Mouse (Mus musculus): ENCODE data around the gene Maats1. TPM values are rescaled to one million over a fixed set of nuclear protein-coding genes. Genes with fewer than 3 reads are reported as not detected.

The Maats1 gene
- total and polyA plus RNA-seq, 2 experiments from 2014 or later: 1.5 to 2.6 TPM

DNA sequence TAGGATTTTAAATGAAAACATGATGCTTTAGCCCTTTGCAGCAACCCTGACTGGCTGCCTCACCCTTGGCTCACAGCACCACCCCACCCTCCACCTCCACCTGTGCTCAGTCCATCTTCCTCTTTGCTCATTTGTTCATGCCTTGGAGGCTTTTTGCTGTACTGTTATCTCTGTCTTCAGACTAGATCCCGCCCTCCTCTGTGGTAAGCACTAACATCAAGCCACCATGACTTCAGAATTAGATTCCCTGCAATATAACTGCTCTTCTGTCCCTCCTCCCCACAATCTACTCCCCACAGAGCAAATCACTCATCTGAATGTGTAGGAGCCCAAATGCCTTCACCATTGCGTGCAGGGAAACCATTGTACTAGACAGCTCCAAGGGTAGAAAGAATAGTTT lies 41.7 kb upstream of the Maats1 start:
- Histone ChIP-seq H3K4me2 (ENCODE audit: low read depth) (no peak overlapping the region), H3K9ac (no peak overlapping the region), H3K36me3 (ENCODE audit: insufficient read depth) (no peaks in the 10 kb centered on the region), H3K4me3 (ENCODE audit: low read depth, low read length) (no peak overlapping the region), H3K4me1 (ENCODE audit: insufficient read depth) (no peaks in the 10 kb centered on the region), H3K9me3 (ENCODE audit: low read length) (no peaks in the 10 kb centered on the region), H3K27ac (ENCODE audit: low read depth, low read length) (no peak overlapping the region), H3K27me3 (ENCODE audit: insufficient read depth, low read length) (no peaks in the 10 kb centered on the region)
- no peak for TF ChIP-seq CTCF (IDR thresholded peaks at IDR 0.05; ENCODE audit: low read depth)
- 79% methylated on average over 2 of the region's 2 CpGs for WGBS
- no peak for DNase-seq
- ATAC-seq: no peak

GRCm38 (mm10) chr16:38379926-38380325 lies 38.0 kb upstream of the Maats1 start:
- 93% methylated on average over 3 of the region's 3 CpGs for WGBS
- Histone ChIP-seq H3K36me3 (ENCODE audit: insufficient read depth) (no peaks in the 10 kb centered on the region), H3K9ac (no peak overlapping the region), H3K4me1 (ENCODE audit: insufficient read depth) (no peaks in the 10 kb centered on the region), H3K4me2 (ENCODE audit: low read depth) (no peak overlapping the region), H3K27me3 (ENCODE audit: insufficient read depth, low read length) (no peaks in the 10 kb centered on the region), H3K9me3 (ENCODE audit: low read length) (no peaks in the 10 kb centered on the region), H3K4me3 (ENCODE audit: low read depth, low read length) (no peak overlapping the region), H3K27ac (ENCODE audit: low read depth, low read length) (no peak overlapping the region)
- TF ChIP-seq CTCF (IDR thresholded peaks at IDR 0.05; ENCODE audit: low read depth): no peak
- DNase-seq: no peak
- no peak for ATAC-seq

DNA sequence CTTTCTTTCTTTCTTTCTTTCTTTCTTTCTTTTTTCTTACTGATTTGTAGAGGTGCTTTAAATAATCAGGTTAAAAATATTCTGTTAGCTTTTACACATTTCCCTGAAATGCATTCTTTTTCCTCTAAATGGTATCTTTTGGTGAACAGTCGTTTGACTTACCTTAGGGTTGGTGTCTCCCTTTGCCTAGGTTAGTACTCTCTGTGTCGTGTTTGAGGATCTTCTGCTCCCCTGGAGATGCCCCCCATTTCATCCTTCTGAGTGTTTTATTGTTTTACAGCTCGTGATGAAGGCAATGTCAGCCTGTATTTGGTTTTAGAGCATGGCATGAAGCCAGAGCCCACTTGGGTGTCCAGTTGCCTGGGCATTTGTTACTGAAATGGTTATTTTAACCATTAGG lies 37.5 kb upstream of the Maats1 start:
- TF ChIP-seq CTCF (IDR thresholded peaks at IDR 0.05; ENCODE audit: low read depth): no peak
- Histone ChIP-seq H3K4me2 (ENCODE audit: low read depth) (no peak overlapping the region), H3K36me3 (ENCODE audit: insufficient read depth) (no peaks in the 10 kb centered on the region), H3K4me3 (ENCODE audit: low read depth, low read length) (no peak overlapping the region), H3K9ac (no peak overlapping the region), H3K27me3 (ENCODE audit: insufficient read depth, low read length) (no peaks in the 10 kb centered on the region), H3K4me1 (ENCODE audit: insufficient read depth) (no peaks in the 10 kb centered on the region), H3K27ac (ENCODE audit: low read depth, low read length) (no peak overlapping the region), H3K9me3 (ENCODE audit: low read length) (no peaks in the 10 kb centered on the region)
- DNase-seq: no peak
- ATAC-seq: no peak
- WGBS: 45% methylated on average over 3 of the region's 3 CpGs

DNA sequence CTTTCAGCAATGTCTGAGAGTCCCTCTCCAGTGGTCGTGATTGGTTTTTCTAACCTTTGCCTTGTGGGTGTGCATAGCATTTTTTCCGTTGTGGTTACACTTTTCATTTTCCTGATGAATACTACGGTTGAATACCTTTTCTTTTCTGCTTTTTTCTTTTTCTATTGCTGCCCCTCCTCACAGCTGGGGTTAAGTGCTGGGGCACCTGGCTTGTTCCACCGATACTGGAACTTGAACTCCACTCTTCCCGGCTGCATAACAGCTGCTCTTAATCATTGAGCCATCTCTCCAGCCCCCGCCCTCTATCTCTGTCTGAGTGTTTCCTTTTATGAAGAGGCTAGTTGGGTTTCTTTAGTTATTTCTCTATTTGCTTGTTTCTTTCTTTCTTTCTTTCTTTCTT lies 37.1 kb upstream of the Maats1 start:
- 55% methylated on average over 6 of the region's 6 CpGs for WGBS
- Histone ChIP-seq H3K36me3 (ENCODE audit: insufficient read depth) (no peaks in the 10 kb centered on the region), H3K4me1 (ENCODE audit: insufficient read depth) (no peaks in the 10 kb centered on the region), H3K4me3 (ENCODE audit: low read depth, low read length) (no peak overlapping the region), H3K4me2 (ENCODE audit: low read depth) (no peak overlapping the region), H3K27ac (ENCODE audit: low read depth, low read length) (no peak overlapping the region), H3K9ac (no peak overlapping the region), H3K27me3 (ENCODE audit: insufficient read depth, low read length) (no peaks in the 10 kb centered on the region), H3K9me3 (ENCODE audit: low read length) (no peaks in the 10 kb centered on the region)
- ATAC-seq (no peak), DNase-seq (no peak)
- TF ChIP-seq CTCF (IDR thresholded peaks at IDR 0.05; ENCODE audit: low read depth): no peak

- no peak overlapping the region for H3K4me3 ChIP-seq (ENCODE audit: low read depth, low read length)
- H3K27me3 ChIP-seq (ENCODE audit: insufficient read depth, low read length): no peaks in the 10 kb centered on the region
- H3K9ac ChIP-seq: no peak overlapping the region
- H3K27ac ChIP-seq (ENCODE audit: low read depth, low read length): no peak overlapping the region
- DNase-seq (no peak), ATAC-seq (no peak)
- H3K4me2 ChIP-seq (ENCODE audit: low read depth): no peak overlapping the region
- no peak for TF ChIP-seq CTCF (IDR thresholded peaks at IDR 0.05; ENCODE audit: low read depth)
- no peaks in the 10 kb centered on the region for H3K9me3 ChIP-seq (ENCODE audit: low read length)
- H3K4me1 ChIP-seq (ENCODE audit: insufficient read depth): no peaks in the 10 kb centered on the region
- WGBS: 84% methylated on average over 6 of the region's 6 CpGs
- H3K36me3 ChIP-seq (ENCODE audit: insufficient read depth): no peaks in the 10 kb centered on the region
These were observed 36.6 kb upstream of the Maats1 start for GRCm38 (mm10) chr16:38378591-38378990.

DNA sequence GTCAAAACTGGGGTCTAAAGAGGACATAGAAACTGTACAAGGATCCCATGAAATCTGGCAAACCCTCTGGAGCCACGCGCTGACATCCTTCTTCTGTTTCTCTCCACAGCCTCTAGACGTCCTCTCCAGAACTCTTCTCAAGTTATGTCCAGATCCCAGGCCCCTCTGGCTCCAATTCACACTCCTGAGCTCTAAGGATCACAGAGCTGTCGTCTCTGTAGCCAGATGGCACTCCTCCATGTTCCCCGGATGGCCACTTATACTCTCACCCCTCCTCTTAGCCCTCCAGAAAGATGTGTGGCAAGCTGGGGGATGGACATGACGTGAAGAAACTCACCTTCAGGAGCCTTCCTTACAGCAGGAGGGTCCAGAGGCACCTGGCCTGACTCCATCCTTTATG lies 35.6 kb upstream of the Maats1 start:
- H3K36me3 ChIP-seq (ENCODE audit: insufficient read depth): no peaks in the 10 kb centered on the region
- no peaks in the 10 kb centered on the region for H3K27me3 ChIP-seq (ENCODE audit: insufficient read depth, low read length)
- DNase-seq (no peak), ATAC-seq (no peak)
- H3K9ac ChIP-seq: no peak overlapping the region
- no peak overlapping the region for H3K4me2 ChIP-seq (ENCODE audit: low read depth)
- no peak overlapping the region for H3K27ac ChIP-seq (ENCODE audit: low read depth, low read length)
- 84% methylated on average over 6 of the region's 6 CpGs for WGBS
- no peak overlapping the region for H3K4me3 ChIP-seq (ENCODE audit: low read depth, low read length)
- no peak for TF ChIP-seq CTCF (IDR thresholded peaks at IDR 0.05; ENCODE audit: low read depth)
- no peaks in the 10 kb centered on the region for H3K9me3 ChIP-seq (ENCODE audit: low read length)
- H3K4me1 ChIP-seq (ENCODE audit: insufficient read depth): no peaks in the 10 kb centered on the region

DNA sequence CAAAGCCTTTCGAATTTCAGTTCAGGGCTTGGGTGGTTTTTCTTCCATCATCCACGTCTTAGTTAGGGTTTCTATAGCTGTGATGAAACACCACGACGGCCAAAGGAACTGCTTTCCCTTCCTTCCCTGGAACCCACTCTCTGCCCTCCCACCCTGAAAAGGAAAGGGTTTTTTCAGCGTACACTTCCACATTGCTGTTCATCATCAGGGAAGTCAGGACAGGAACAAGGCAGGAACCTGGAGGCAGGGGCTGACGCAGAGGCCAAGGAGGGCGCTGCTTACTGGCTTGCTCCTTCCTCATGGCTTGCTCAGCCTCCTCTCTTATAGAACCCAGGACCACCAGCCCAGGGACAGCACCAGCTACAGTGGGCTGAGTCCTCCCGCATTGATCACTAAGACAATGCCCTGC lies 34.9 kb upstream of the Maats1 start:
- DNase-seq: no peak
- H3K27ac ChIP-seq (ENCODE audit: low read depth, low read length): peak overlapping the region; percentile 75
- TF ChIP-seq CTCF (IDR thresholded peaks at IDR 0.05; ENCODE audit: low read depth): no peak
- H3K36me3 ChIP-seq (ENCODE audit: insufficient read depth): no peaks in the 10 kb centered on the region
- ATAC-seq: peak; percentile 59
- WGBS: 43% methylated on average over 8 of the region's 8 CpGs
- H3K4me1 ChIP-seq (ENCODE audit: insufficient read depth): no peaks in the 10 kb centered on the region
- H3K4me2 ChIP-seq (ENCODE audit: low read depth): peak overlapping the region; percentile 51
- no peaks in the 10 kb centered on the region for H3K9me3 ChIP-seq (ENCODE audit: low read length)
- H3K27me3 ChIP-seq (ENCODE audit: insufficient read depth, low read length): no peaks in the 10 kb centered on the region
- peak overlapping the region; percentile 32 for H3K4me3 ChIP-seq (ENCODE audit: low read depth, low read length)
- H3K9ac ChIP-seq: peak overlapping the region; percentile 49

Data from forebrain, postnatal 0 days (tissue).